In genomic region chr5:106925488-106926368, GRCm38 (mm10) we compare ENCODE assay signal across 7 mouse cellular contexts. TPM values are rescaled to one million over a fixed set of nuclear protein-coding genes. Genes with fewer than 3 reads are reported as not detected.
A peak's percentile ranks its signal among the peaks of the same experiment; 100 is the strongest.
DNase-seq lines count a peak whose midpoint lies in the region; ATAC-seq and TF ChIP-seq lines count a peak whose summit lies in the region.

Gene Hfm1, minus strand, starts transcription at chr5:106926321.

- no peaks in the 10 kb centered on the region for H3K9me3 ChIP-seq in limb, embryonic 11.5 days (ENCODE audit: control insufficient read depth, low read length)
- H3K9me3 ChIP-seq in midbrain, embryonic 12.5 days = no peaks in the 10 kb centered on the region

- H3K4me3 ChIP-seq in cortical plate, adult 2 months (ENCODE audit: insufficient read depth, low read length) = peak within 1 kb of the TSS; percentile 43
- H3K4me3 ChIP-seq in limb, embryonic 11.5 days (ENCODE audit: low read depth, low read length) = peak within 1 kb of the TSS; percentile 71
- H3K4me3 ChIP-seq in midbrain, embryonic 12.5 days = peak within 1 kb of the TSS; percentile 68

- peak within 1 kb of the TSS; percentile 64 for H3K4me2 ChIP-seq in limb, embryonic 11.5 days (ENCODE audit: low read depth, severe bottlenecking)
- H3K4me2 ChIP-seq in midbrain, embryonic 12.5 days (replicated peaks) = peak within 1 kb of the TSS; percentile 60

- H3K36me3 ChIP-seq in limb, embryonic 11.5 days (ENCODE audit: control insufficient read depth, insufficient read depth, low read length) = no peaks in the 10 kb centered on the region
- H3K36me3 ChIP-seq in midbrain, embryonic 12.5 days = no peaks in the 10 kb centered on the region

- no peaks in the 10 kb centered on the region for H3K27me3 ChIP-seq in limb, embryonic 11.5 days (ENCODE audit: control insufficient read depth, insufficient read depth, low read length)
- H3K27me3 ChIP-seq in midbrain, embryonic 12.5 days = no peaks in the 10 kb centered on the region

- intact Hi-C loops in gastrocnemius, postnatal 14 days (cut with DNase I; ENCODE audit: low total_unique reads) = no loop called here

- 0 out of 2 replicates have a peak within 1 kb of the TSS, but pooled peaks have one; percentile 14 for H3K27ac ChIP-seq in cortical plate, adult 2 months (ENCODE audit: insufficient read depth, low read length)
- no peak within 1 kb of the TSS for H3K27ac ChIP-seq in limb, embryonic 11.5 days (replicated peaks; ENCODE audit: low read depth, low read length)
- peak within 1 kb of the TSS; percentile 85 for H3K27ac ChIP-seq in midbrain, embryonic 12.5 days (replicated peaks)

- peak; percentile 95 for ATAC-seq in limb, embryonic 11.5 days (ENCODE audit: insufficient number of reproducible peaks, low FRiP score, low TSS enrichment, low read depth)
- peak; percentile 98 for ATAC-seq in midbrain, embryonic 12.5 days (ENCODE audit: low FRiP score, low read depth)

- TF ChIP-seq POLR2A in cortical plate, adult 2 months (IDR thresholded peaks at IDR 0.05; ENCODE audit: extremely low read depth, insufficient read depth, low read length) = peak; percentile 83

- peak; percentile 16 to 20 for DNase-seq in adrenal gland, postnatal 4 days (ENCODE audit: low spot score in 2 of 2)
- peak; percentile 29 for DNase-seq in gastrocnemius, postnatal 14 days
- peak; percentile 13 for DNase-seq in kidney, adult 18-20 months
- DNase-seq in limb, embryonic 11.5 days (ENCODE audit: low spot score) = peak; percentile 76
- peak; percentile 13 to 18 for DNase-seq in spleen, postnatal 14 days (ENCODE audit: low spot score in 2 of 2)

- WGBS in limb, embryonic 11.5 days = under 1% methylated on average over 42 of the region's 76 CpGs
- WGBS in midbrain, embryonic 12.5 days = 1% methylated on average over 41 of the region's 76 CpGs

- peak within 1 kb of the TSS; percentile 78 for H3K9ac ChIP-seq in limb, embryonic 11.5 days (ENCODE audit: low read length)
- H3K9ac ChIP-seq in midbrain, embryonic 12.5 days (replicated peaks) = peak within 1 kb of the TSS; percentile 83

- no peak for TF ChIP-seq CTCF in cortical plate, adult 2 months (IDR thresholded peaks at IDR 0.05; ENCODE audit: extremely low read depth, insufficient read depth, low read length)

- H3K4me1 ChIP-seq in cortical plate, adult 2 months (ENCODE audit: control insufficient read depth, insufficient read depth, low read length) = no peaks in the 10 kb centered on the region
- no peaks in the 10 kb centered on the region for H3K4me1 ChIP-seq in limb, embryonic 11.5 days (ENCODE audit: control insufficient read depth, insufficient read depth, low read length)
- H3K4me1 ChIP-seq in midbrain, embryonic 12.5 days = no peaks in the 10 kb centered on the region

RNA-seq across cellular contexts. Expression of gene Hfm1, which starts in this region (rescaled TPM):
- 1 to 10 TPM in 1 of 2 experiments, under 1 TPM in 1; 0.42 to 1.0 TPM for total RNA-seq in adrenal gland, postnatal 4 days (2021)
- polyA plus RNA-seq in cortical plate, adult 2 months (2012; rRNA removed) = 1.7 and 1.8 TPM in 2 replicates
- total RNA-seq in gastrocnemius, postnatal 14 days (2021) = not detected
- 3.9 and 4.1 TPM in 2 replicates for polyA plus RNA-seq in limb, embryonic 11.5 days (2014; fragmentation: Nextera tagmentation; extraction: Ambion mirVana)
- 5.8 and 8.0 TPM in 2 replicates for polyA plus RNA-seq in midbrain, embryonic 12.5 days (2016; fragmentation: Nextera tagmentation; extraction: Ambion mirVana)

Comparison
In these comparisons a context has a peak if more than half of its experiments do, and no peak if none do; other contexts are left out.
1. Peak in DNase-seq in gastrocnemius, postnatal 14 days; RNA of the gene not detected or under 1 TPM.
2. DNase-seq: peak in every context shown above with its lines; median percentile 76 in limb, embryonic 11.5 days; 29 in gastrocnemius, postnatal 14 days; 18 in adrenal gland, postnatal 4 days; 16 in spleen, postnatal 14 days; 13 in kidney, adult 18-20 months.